Mouse (Mus musculus): Measurements from ENCODE around the gene Tulp3.
"Not testable (repeated sequence)": the region's sequence is repeated elsewhere in the genome, so short reads cannot be mapped to it uniquely, and the experiment has no call there.

Tulp3 gene

GRCm38 (mm10) chr6:128355201-128355681 lies 410 bp downstream of the Tulp3 start:
- DNase-seq, result peak in 1 of 2 experiments; percentile 54

DNA sequence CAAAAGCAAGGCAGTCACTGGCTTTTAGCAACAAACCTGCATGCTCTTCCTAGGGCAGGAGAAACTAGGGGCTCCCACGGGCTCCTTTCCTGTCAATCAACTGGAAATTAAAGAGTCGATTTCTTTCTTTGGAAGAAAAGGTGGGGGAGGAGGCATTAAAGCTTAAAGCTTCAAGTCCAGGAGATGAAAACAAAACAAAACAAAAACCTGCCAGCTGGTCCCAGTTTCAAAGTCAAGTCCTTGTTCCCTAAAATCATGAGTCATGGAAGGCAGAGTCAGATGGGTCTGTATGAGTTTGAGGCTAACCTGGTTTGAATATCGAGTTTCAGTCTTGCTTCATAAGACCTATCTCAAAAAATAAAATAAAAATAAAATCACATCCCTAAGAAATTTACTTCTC lies 1.5 kb downstream of the Tulp3 start:
- no peak for DNase-seq

- no peak for DNase-seq
These were observed 5.9 kb downstream of the Tulp3 start for GRCm38 (mm10) chr6:128349711-128350110.

- DNase-seq, result no peak
These were observed 8.9 kb downstream of the Tulp3 start for GRCm38 (mm10) chr6:128346782-128347181.

GRCm38 (mm10) chr6:128345623-128346022 lies 10.0 kb downstream of the Tulp3 start:
- no peak for DNase-seq

DNA sequence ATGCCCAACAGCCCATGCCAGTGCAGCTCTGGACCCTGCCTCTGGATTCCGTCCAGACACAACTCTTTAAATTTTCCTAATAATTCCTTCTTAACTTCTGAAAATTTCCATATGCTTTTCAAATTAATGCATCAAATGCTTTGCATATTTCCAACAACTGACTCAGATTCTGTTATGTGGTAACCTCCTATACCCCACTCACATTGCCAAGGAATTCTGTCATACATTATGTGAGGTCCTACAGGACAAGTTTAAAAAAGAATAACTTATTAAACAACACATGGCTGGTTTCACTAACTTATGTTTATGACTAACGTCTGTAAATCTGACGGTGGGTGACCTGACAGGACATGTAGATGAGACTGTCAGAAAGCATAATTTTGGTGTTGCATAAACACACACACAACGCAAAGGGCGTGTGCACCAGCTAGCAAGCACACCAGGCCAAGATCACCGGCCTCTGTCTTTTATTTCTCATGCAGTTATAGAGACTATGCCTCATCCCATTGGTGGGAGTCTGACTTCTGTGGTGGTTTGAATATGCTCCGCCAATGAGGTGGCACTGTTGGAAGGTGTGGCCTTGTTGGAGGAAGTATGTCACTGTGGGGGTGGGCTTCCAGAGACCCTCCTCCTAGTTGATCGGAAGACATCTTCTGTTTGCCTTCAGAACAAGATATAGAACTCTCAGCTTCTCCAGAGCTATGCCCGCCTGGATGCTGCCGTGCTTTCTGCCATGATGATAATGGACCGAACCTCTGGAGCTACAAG lies 13.5 kb downstream of the Tulp3 start:
- no peak for DNase-seq

- no peak for DNase-seq
These were observed 16.8 kb downstream of the Tulp3 start for GRCm38 (mm10) chr6:128338876-128339275.

- DNase-seq, result no peak
These were observed 18.2 kb downstream of the Tulp3 start for GRCm38 (mm10) chr6:128337467-128337866.

GRCm38 (mm10) chr6:128334397-128335124 lies 21.1 kb downstream of the Tulp3 start:
- DNase-seq, result peak; percentile 88 to 89

DNA sequence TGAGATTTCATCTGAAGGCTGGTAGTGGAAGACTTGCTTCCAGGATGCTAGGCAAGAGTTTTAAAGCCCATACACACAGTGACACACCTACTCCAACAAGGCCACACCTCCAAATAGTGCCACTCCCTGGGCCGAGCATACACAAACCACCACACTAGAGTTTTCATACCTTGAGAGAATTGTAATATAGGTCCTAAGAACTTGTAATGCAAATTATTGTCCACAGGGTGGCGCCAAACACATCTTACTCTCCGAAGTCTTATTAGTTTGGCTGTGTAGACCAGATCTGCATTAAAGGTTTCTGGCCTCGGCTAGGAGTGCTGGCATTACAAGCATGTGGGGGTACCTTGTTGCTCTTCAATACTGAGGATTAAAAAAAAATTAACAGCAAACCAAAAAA lies 37.3 kb downstream of the Tulp3 start:
- peak; percentile 60 to 72 for DNase-seq

DNA sequence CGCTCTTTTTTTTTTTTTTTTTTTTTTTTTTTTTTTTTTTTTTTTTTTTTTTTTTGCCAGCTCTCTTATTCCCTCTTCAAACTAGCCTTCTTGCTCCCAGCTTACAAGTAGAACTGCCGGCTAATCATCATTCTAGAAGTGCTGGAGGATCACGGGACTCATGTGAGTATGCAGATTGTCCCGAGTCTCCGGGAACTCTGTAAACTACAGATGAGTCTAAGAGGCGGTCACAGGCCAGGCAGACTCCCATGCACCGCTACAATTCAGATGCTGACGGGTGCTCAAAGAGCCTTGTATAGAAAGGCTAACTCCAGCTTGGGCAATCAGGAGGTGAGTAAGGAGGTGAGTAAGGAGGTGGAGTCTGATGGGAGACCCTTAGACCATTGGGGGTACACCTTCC lies 40.1 kb downstream of the Tulp3 start:
- DNase-seq, result no peak

- no peak for DNase-seq
These were observed 40.9 kb downstream of the Tulp3 start for GRCm38 (mm10) chr6:128314796-128315195.

- peak; percentile 79 to 81 for DNase-seq
These were observed 47.3 kb downstream of the Tulp3 start for GRCm38 (mm10) chr6:128308311-128308710.

- no peak for DNase-seq
These were observed 50.9 kb downstream of the Tulp3 start for GRCm38 (mm10) chr6:128304801-128305200.

- not testable (repeated sequence) for DNase-seq
These were observed 53.0 kb downstream of the Tulp3 start for GRCm38 (mm10) chr6:128302640-128303039.

GRCm38 (mm10) chr6:128301891-128302290 lies 53.8 kb downstream of the Tulp3 start:
- DNase-seq, result no peak

- DNase-seq, result no peak
These were observed 54.2 kb downstream of the Tulp3 start for GRCm38 (mm10) chr6:128301458-128301857.

DNA sequence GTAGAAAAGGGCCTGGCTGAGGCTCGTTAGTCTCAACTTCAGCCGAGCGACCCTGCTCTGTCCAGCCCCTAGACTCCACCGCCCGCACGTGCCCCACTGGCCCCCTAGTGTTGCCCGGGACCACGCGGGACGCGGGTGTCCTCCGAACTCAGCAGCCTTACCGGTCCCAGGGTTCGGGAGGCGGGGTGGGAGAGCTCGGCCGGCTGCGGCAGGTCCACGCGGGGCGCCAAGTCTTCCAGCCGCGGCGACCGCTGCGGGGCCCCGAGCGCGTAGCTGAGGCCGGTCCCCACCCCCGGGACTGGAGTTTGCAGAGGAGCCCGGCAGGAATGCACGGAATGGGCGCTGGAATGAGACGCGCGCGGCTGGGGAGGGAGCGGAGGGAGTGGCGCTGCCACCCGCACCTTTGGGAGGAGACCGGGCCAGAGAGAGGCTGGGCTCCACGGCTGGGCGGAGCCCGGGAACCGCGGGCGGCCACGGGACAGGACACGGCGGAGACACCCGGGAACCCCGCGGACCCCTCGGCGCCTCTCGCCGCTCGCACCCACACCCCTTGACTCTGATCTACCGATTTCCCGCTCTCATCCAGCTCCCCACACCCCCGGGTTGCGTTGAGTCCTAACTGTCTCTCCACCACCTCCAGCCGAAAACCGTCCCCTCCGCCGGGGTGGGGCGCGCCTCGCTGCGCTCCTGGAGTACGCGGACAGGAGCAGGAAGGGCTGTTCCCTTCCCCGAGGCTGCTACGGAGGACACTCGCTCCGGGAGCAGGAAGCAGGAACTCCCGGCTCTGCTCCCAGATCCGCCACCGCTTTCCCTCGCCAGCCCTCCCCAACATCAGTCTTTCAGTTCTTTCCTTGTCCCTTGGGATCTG lies 55.3 kb downstream of the Tulp3 start, which contains the start of gene Tead4:
Gene Tead4, minus strand, starts transcription at position 690 of the 868 bp plus-strand sequence.
- DNase-seq, result peak; percentile 83 to 89

GRCm38 (mm10) chr6:128299292-128300133 lies 56.1 kb downstream of the Tulp3 start:
- no peak for DNase-seq

DNA sequence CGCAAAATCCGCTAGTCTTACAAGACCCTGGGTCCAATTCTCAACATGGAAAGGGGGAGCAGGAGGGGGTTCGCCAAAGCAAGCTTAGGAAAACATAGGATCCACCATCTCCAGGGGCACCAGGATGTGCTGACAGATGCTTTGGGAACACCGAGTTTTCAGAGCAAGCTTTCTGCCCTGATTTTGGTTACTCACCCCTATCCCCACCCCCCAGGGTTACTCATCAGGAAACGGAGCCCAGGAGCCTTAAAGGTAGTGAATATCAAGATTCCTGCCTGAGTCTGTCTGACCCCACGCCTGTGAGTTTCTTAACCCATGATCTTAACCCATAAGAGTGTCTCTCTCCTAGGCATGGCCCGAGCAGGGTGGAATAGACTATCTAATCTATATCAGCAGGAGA lies 57.4 kb downstream of the Tulp3 start:
- no peak for DNase-seq

- DNase-seq, result no peak
These were observed 58.8 kb downstream of the Tulp3 start for GRCm38 (mm10) chr6:128296750-128297393.

Measured in kidney, postnatal 4 days (tissue).